Mouse (Mus musculus) kidney, adult 10 weeks (tissue): ENCODE results near the gene Lmod2. TPM values are rescaled to one million over a fixed set of nuclear protein-coding genes. Genes with fewer than 3 reads are reported as not detected.

ENCODE experiments used
- polyA plus RNA-seq: library from polyadenylated mRNA; stranded (reverse); fragments of 350-450 nt; fragmentation: Illumina TruSeq; extraction: RNeasy Lipid Tissue Mini Kit (QIAGEN cat#74804); gene quantifications from one replicate; pipeline ENCODE4 v1.2.3, GENCODE M21; 2014; ENCODE audit warnings: low read depth, low replicate concordance

Lmod2 gene
- polyA plus RNA-seq, result not detected

GRCm38 (mm10) chr6:24597500-24597899, at the start of gene Lmod2:
TSS of gene Lmod2 (plus strand) at chr6:24597762.

Other genes starting within 250 kb of the Lmod2 start
- 0.12 TPM for gene Iqub, start 82.7 kb upstream of the Lmod2 start, polyA plus RNA-seq
- gene Ndufa5, start 69.7 kb upstream of the Lmod2 start, polyA plus RNA-seq, result 561 TPM
- gene Asb15, start 69.6 kb upstream of the Lmod2 start, polyA plus RNA-seq, result 5.1 TPM
- gene Wasl, start 67.2 kb downstream of the Lmod2 start, polyA plus RNA-seq, result 190 TPM
- not detected for gene Hyal6, start 135.5 kb downstream of the Lmod2 start, polyA plus RNA-seq
- not detected for gene Hyal4, start 150.6 kb downstream of the Lmod2 start, polyA plus RNA-seq
- gene Spam1, start 193.4 kb downstream of the Lmod2 start, polyA plus RNA-seq, result not detected